Mouse (Mus musculus) hematopoietic stem cell, adult 5-6 weeks (primary cell): Measurements from ENCODE around the gene Arl2bp. TPM values are rescaled to one million over a fixed set of nuclear protein-coding genes. Genes with fewer than 3 reads are reported as not detected.

Source experiments
- ATAC-seq, 2 experiments: fragments of 125-278 bp in 1 of 2; replicated peaks in 1 of 2; 2 replicates each; pipeline ENCODE4 v1.8.0; 2016 to 2017; ENCODE audit warnings: inconsistent platforms in 2 of 2, mild to moderate bottlenecking in 2 of 2, moderate number of reproducible peaks in 2 of 2, low read depth in 1 of 2, moderate TSS enrichment in 1 of 2; ENCODE audit not compliant: low FRiP score in 2 of 2, poor library complexity in 2 of 2, severe bottlenecking in 2 of 2, insufficient read depth in 1 of 2, low TSS enrichment in 1 of 2
- total RNA-seq: library from RNA; stranded (forward); fragments of 172-1452, 232-1000 nt; gene quantifications from 2 replicates; pipeline ENCODE4 v1.2.3, GENCODE M21; 2017

The Arl2bp gene
- total RNA-seq, 1 experiment from 2014 or later, result 129 TPM

GRCm38 (mm10) chr8:94710336-94710735, 43.9 kb downstream of the Arl2bp start:
- ATAC-seq, result no peak

GRCm38 (mm10) chr8:94711160-94711718, 44.8 kb downstream of the Arl2bp start:
- ATAC-seq, result peak; percentile 88 to 95

- ATAC-seq, result no peak
Measured at GRCm38 (mm10) chr8:94714556-94714955, 48.2 kb downstream of the Arl2bp start.

GRCm38 (mm10) chr8:94715871-94716270, 49.5 kb downstream of the Arl2bp start:
- ATAC-seq, result no peak

- no peak for ATAC-seq
Measured at GRCm38 (mm10) chr8:94716841-94717240, 50.4 kb downstream of the Arl2bp start.

Other genes starting within 250 kb of the Arl2bp start
- 62.6 and 97.6 TPM in 2 replicates for gene Nlrc5, start 232.2 kb upstream of the Arl2bp start, total RNA-seq
- gene Cpne2, start 133.6 kb upstream of the Arl2bp start, total RNA-seq, result 89.6 and 108 TPM in 2 replicates
- gene Rspry1, start 64.7 kb upstream of the Arl2bp start, total RNA-seq, result 40.0 and 43.6 TPM in 2 replicates
- gene Fam192a, start 64.6 kb upstream of the Arl2bp start, total RNA-seq, result 84.4 and 120 TPM in 2 replicates
- 0.50 TPM in 1 of 2 replicates, not detected in the other for gene Pllp, start 29.7 kb downstream of the Arl2bp start, total RNA-seq
- gene Ccl22, start 79.0 kb downstream of the Arl2bp start, total RNA-seq, result not detected in 2 replicates
- 0.55 and 3.3 TPM in 2 replicates for gene Cx3cl1, start 105.4 kb downstream of the Arl2bp start, total RNA-seq
- not detected in 2 replicates for gene Ccl17, start 143.9 kb downstream of the Arl2bp start, total RNA-seq
- 33.1 and 39.4 TPM in 2 replicates for gene Coq9, start 171.7 kb downstream of the Arl2bp start, total RNA-seq
- gene Ciapin1, start 171.8 kb downstream of the Arl2bp start, total RNA-seq, result 24.1 and 49.0 TPM in 2 replicates
- 54.9 and 64.7 TPM in 2 replicates for gene Polr2c, start 190.8 kb downstream of the Arl2bp start, total RNA-seq
- 0.13 and 0.30 TPM in 2 replicates for gene Dok4, start 209.7 kb downstream of the Arl2bp start, total RNA-seq